Mouse (Mus musculus) lung, adult 2 months (tissue): ENCODE measurements around the gene H2al1a.
"Not testable (repeated sequence)": the region's sequence is repeated elsewhere in the genome, so short reads cannot be mapped to it uniquely, and the experiment has no call there.

Experiments
- CTCF ChIP-seq: fragments of 200-500 bp; IDR thresholded peaks from 2 replicates; pipeline ENCODE4 v1.5.1; 2011; ENCODE audit warnings: mild to moderate bottlenecking, low read length, control low read depth; ENCODE audit not compliant: insufficient read depth
- POLR2A ChIP-seq: fragments of 200-500 bp; IDR thresholded peaks from 2 replicates; pipeline ENCODE4 v1.6.1; 2011; ENCODE audit warnings: low read depth, mild to moderate bottlenecking, control low read depth, low read length, borderline replicate concordance; ENCODE audit errors: extremely low read depth

GRCm38 (mm10) chrX:11317956-11318355 is 18.9 kb downstream of the H2al1a start, which contains the start of gene H2al1g:
- TF ChIP-seq POLR2A, CTCF: not testable (repeated sequence)
